Mouse (Mus musculus): ENCODE measurements at regions not wholly inside any gene's neighbourhood (a gene's known extent, or its start where the extent isn't known, plus 50 kb on each side); places are given as distances from the start of the nearest gene placed in this dataset.

DNA sequence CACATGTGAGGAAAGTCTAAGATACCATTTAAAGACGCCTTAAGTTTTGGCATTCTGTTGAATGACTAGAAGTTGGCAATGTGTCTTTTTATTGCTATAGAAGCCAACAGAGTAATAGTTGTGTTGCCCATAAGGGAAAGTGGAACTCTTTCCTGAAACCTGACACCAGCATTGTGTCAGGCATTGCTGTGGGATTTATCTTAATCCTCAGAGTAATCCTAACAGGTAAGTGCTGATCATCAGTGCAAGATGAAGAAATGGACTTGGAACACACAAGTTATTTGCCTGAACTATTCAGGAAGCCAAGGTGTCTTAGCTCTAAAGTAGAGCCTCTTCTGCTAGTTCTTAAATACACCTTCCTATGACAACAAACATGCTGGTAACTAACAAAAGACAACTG, 198.3 kb upstream of the Rbms1 start:
- Histone ChIP-seq H3K9me3 (no peaks in the 10 kb centered on the region), H3K27me3 (replicated peaks) (no peaks in the 10 kb centered on the region), H3K4me3 (replicated peaks) (no peak overlapping the region), H3K27ac (no peak overlapping the region), H3K4me1 (replicated peaks) (no peaks in the 10 kb centered on the region), H3K4me2 (replicated peaks) (no peak overlapping the region), H3K9ac (no peak overlapping the region), H3K36me3 (no peaks in the 10 kb centered on the region)
- ATAC-seq, result no peak
- WGBS, result 86% methylated on average over 1 of the region's 1 CpGs

DNA sequence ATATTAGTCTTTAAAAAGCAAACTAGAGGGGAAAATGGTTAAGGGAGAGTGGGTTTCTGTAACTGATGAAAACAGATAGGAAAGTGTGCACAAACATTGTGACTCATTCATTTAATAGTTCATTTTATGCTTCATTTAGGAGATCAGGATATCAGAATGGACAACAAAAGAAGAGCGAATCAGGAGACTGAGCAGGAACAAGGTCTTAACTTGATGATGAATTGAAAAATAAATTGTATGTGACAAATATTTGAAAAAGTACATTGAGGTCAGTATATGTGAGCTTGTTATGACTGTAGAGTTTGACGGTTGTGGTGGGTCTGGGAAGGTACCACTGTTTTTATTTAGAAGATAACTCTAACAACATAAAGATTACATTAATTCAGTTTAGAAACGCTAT, 196.8 kb upstream of the Rbms1 start:
- Histone ChIP-seq H3K4me2 (replicated peaks) (no peak overlapping the region), H3K4me1 (replicated peaks) (no peaks in the 10 kb centered on the region), H3K9ac (no peak overlapping the region), H3K27me3 (replicated peaks) (no peaks in the 10 kb centered on the region), H3K27ac (no peak overlapping the region), H3K36me3 (no peaks in the 10 kb centered on the region), H3K9me3 (no peaks in the 10 kb centered on the region), H3K4me3 (replicated peaks) (no peak overlapping the region)
- WGBS, result 72% methylated on average over 3 of the region's 3 CpGs
- no peak for ATAC-seq

DNA sequence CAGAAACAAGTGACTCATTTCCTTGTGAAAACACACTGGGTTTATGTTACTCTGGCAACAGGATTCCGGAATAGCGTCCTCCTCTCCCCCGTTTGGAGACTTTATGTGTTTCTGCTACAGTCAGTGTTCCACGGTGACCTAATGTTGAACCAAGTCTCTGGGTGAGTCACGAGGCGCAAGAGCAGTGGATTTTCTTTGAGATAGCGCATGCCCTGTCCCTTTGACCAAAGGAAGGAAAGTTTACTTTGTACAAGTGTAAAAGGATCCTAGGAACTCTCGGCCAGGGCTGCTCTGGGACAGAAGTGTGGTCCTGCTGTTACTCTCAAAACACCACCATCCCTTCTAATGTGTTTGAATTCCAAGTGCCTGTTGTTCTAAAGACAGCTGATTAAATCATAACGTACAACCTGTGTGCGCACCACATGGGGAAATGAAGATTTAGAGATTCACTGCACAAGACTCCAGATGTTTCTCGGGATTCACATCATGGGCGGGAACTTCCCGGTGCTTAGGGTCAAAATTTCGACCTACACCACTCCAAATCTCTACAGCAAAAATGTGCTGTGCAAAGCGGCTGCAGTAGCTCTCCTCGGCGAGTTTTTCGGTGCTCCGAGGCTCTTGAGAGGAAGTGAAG, 176.1 kb upstream of the Rbms1 start:
- Histone ChIP-seq H3K4me3 (replicated peaks) (no peak overlapping the region), H3K9me3 (no peaks in the 10 kb centered on the region), H3K36me3 (no peaks in the 10 kb centered on the region), H3K9ac (no peak overlapping the region), H3K27me3 (replicated peaks) (no peaks in the 10 kb centered on the region), H3K27ac (peak overlapping the region; percentile 72), H3K4me1 (replicated peaks) (peaks cover 14% of the 10 kb centered on the region; the same call in 1 of the 2 replicates), H3K4me2 (replicated peaks) (peak overlapping the region; percentile 48)
- 19% methylated on average over 19 of the region's 19 CpGs for WGBS
- ATAC-seq, result peak; percentile 81

DNA sequence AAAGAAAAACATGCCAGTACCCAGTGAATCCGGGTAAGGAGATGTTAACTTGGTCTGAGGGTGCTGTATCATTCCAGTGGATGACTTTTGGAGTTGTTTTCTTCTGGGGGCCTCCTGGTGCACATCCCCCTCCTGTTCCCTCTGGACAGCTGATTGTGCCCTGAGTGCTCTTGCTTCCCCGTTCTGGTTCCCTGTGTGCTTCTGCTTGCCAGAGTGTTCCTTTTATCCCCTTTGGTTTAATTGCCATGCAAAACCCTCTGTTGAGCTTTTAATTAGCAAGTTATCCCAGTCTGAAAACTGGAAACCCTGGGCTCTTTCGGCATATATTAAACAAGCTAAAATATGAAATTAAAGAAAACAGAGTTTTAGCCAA, 175.6 kb upstream of the Rbms1 start:
- Histone ChIP-seq H3K9ac (no peak overlapping the region), H3K4me1 (replicated peaks) (peaks cover 14% of the 10 kb centered on the region; the same call in 1 of the 2 replicates), H3K27me3 (replicated peaks) (no peaks in the 10 kb centered on the region), H3K36me3 (no peaks in the 10 kb centered on the region), H3K27ac (peak overlapping the region; percentile 72), H3K4me2 (replicated peaks) (peak overlapping the region; percentile 48; the same call in 1 of the 2 replicates), H3K4me3 (replicated peaks) (no peak overlapping the region), H3K9me3 (no peaks in the 10 kb centered on the region)
- no peak for ATAC-seq
- 34% methylated on average over 3 of the region's 3 CpGs for WGBS

DNA sequence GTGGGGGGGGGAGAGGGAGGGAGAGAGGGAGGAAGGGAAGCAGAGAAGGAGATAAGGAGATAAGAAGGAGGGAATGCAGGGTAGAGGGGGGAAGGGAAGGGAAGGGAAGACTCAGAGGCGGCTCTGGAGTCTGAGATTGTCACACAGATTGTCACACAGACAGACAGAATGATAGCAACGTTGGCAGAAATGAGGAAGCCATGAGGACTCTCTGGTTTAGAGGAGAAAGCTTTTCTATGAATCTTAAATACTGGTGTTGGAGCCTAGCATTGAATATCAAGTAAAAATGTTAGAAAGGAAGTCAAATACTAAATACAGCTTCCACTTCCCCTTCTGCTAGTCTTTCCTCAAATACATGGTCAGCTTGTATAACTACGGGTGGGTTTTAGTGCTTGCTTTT, 174.4 kb upstream of the Rbms1 start:
- H3K27ac ChIP-seq, result no peak overlapping the region
- H3K9me3 ChIP-seq, result no peaks in the 10 kb centered on the region
- 48% methylated on average over 3 of the region's 3 CpGs for WGBS
- H3K27me3 ChIP-seq (replicated peaks), result no peaks in the 10 kb centered on the region
- H3K36me3 ChIP-seq, result no peaks in the 10 kb centered on the region
- H3K4me2 ChIP-seq (replicated peaks), result no peak overlapping the region
- H3K4me1 ChIP-seq (replicated peaks), result peaks cover 14% of the 10 kb centered on the region; the same call in 1 of the 2 replicates
- no peak overlapping the region for H3K9ac ChIP-seq
- H3K4me3 ChIP-seq (replicated peaks), result no peak overlapping the region
- no peak for ATAC-seq

DNA sequence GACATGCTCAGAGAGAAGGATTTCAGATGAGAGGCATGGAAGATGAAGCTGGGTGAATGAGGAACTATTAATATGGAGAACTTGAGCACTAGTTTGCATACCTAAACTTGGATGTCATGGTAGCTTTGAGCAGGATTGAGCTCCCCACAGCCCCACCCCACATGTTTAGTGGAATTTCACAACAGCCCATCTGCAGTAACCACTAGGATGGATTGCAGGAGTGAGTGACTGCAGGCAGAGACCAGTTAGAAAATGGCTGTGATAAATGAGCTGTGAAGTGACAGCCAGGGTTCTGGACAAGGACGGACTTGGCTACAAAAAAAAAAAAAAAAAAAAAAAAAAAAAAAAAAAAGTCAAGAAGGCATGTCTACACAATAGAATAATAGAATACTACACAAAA, 173.9 kb upstream of the Rbms1 start:
- WGBS, result 35% methylated on average over 1 of the region's 1 CpGs
- H3K36me3 ChIP-seq, result no peaks in the 10 kb centered on the region
- ATAC-seq, result no peak

DNA sequence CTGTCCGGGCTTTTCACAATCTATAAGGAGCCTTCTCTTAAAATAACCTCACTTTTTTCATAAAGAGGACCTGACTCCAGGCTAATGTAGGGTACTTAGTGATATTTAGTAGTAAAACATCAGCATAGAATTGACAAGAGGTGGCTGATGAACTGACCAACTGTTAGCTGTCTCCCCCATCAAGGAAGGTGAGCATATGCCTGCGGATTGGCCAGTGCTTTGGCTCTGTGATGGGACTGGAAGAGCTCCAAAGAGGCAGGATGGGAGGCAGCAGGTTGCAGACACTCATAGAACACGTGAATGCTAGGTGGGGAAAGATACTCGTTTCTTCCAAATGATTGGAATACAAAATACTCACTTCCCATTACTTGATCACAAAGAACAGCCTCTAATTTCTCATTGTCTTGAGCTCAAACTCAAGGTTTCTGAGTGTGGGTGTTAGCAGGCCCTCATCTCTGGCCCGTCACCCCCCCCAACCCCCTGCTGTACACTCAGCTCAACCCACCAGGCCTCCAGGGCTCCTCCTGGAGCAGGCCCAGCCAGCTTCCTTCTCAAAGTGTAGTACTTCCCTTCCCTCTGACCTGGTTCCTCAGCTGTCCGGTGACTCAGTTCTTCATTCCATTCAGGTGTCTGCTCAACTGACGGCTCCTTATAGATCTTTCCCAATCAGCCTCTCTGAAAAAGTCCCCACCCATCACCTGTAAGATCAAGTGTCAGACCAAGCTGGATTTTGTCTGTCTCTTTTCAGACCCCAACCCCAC, 160.2 kb upstream of the Rbms1 start:
- H3K36me3 ChIP-seq, result no peaks in the 10 kb centered on the region
- no peaks in the 10 kb centered on the region for H3K4me1 ChIP-seq (replicated peaks)
- no peaks in the 10 kb centered on the region for H3K27me3 ChIP-seq (replicated peaks)
- 81% methylated on average over 7 of the region's 7 CpGs for WGBS
- H3K9ac ChIP-seq, result no peak overlapping the region
- ATAC-seq, result no peak
- no peak overlapping the region for H3K4me2 ChIP-seq (replicated peaks)
- H3K4me3 ChIP-seq (replicated peaks), result no peak overlapping the region
- H3K27ac ChIP-seq, result no peak overlapping the region
- H3K9me3 ChIP-seq, result no peaks in the 10 kb centered on the region

More for the DNA sequence above, 173.9 kb upstream of the Rbms1 start:
- H3K4me3 ChIP-seq (replicated peaks), result no peak overlapping the region
- H3K4me1 ChIP-seq (replicated peaks), result peaks cover 14% of the 10 kb centered on the region; the same call in 1 of the 2 replicates
- H3K9ac ChIP-seq, result no peak overlapping the region
- H3K27ac ChIP-seq, result no peak overlapping the region
- no peak overlapping the region for H3K4me2 ChIP-seq (replicated peaks)
- no peaks in the 10 kb centered on the region for H3K9me3 ChIP-seq
- H3K27me3 ChIP-seq (replicated peaks), result no peaks in the 10 kb centered on the region

DNA sequence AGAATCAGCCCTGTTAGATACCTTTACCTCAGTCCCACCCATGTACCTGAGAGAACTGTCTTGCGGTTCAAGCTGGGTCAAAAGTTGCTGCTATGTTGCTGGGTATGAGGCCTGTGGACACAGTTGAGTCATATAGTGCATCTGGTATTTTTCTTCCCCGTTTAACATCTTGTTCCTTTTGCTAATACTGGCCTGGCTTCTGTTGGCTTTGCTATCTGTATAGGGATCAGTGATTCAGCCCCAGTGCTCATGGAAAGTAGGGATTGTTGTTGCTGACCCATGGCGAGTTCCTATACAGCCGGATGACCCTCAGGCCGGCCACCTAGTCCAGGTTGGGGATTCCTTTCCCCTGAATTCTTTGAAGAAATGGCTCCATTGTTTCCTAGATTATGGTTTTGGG, 158.3 kb upstream of the Rbms1 start:
- Histone ChIP-seq H3K27ac (no peak overlapping the region), H3K9ac (no peak overlapping the region), H3K9me3 (no peaks in the 10 kb centered on the region), H3K27me3 (replicated peaks) (no peaks in the 10 kb centered on the region), H3K4me2 (replicated peaks) (no peak overlapping the region), H3K36me3 (no peaks in the 10 kb centered on the region), H3K4me1 (replicated peaks) (no peaks in the 10 kb centered on the region), H3K4me3 (replicated peaks) (no peak overlapping the region)
- ATAC-seq, result no peak
- 80% methylated on average over 5 of the region's 5 CpGs for WGBS

DNA sequence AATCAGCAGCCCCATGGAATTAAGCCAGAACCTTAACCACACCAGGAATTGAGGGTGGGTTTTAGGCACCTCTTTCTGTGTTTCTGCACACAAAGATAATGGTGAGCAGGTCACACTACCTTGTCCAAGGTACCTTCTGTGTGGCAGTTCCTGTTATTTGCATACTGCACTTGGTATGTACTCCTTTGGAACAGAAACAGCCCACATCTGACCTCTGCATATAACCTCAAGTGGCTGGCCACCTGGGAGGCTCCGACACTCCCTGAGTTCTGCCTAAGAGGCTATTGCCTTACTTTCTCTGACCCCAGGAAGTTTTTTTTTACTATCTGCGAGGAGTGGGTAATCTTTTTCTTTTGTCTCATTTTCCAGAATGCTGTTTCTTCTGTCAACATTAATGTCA, 151.6 kb upstream of the Rbms1 start:
- 43% methylated on average over 2 of the region's 2 CpGs for WGBS
- no peak for ATAC-seq
- H3K27ac ChIP-seq, result no peak overlapping the region

DNA sequence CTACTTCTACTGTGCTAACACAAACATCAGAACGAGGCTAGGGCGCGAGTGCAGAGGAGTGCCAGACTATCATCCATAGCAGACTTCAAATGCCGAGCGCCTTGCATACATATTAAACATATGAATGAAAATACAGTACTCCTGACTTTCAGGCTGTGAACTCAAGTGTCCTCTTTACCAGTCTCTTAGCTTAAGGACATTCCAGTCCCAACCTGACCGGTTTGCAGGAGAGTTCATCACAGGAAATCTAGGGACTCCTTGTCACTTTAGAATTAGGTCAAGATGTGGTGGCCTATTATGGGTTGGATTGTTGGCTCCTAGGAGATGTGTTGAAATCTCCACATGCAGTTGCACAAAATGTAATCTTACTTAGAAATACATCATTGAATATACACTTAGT, 150.9 kb upstream of the Rbms1 start:
- 79% methylated on average over 6 of the region's 6 CpGs for WGBS
- ATAC-seq, result no peak
- Histone ChIP-seq H3K4me1 (replicated peaks) (no peaks in the 10 kb centered on the region), H3K27ac (no peak overlapping the region), H3K9ac (no peak overlapping the region), H3K9me3 (no peaks in the 10 kb centered on the region), H3K27me3 (replicated peaks) (no peaks in the 10 kb centered on the region), H3K4me2 (replicated peaks) (no peak overlapping the region), H3K36me3 (no peaks in the 10 kb centered on the region), H3K4me3 (replicated peaks) (no peak overlapping the region)

More for the DNA sequence above, 151.6 kb upstream of the Rbms1 start:
- Histone ChIP-seq H3K36me3 (no peaks in the 10 kb centered on the region), H3K9me3 (no peaks in the 10 kb centered on the region), H3K4me2 (replicated peaks) (no peak overlapping the region), H3K4me3 (replicated peaks) (no peak overlapping the region), H3K27me3 (replicated peaks) (no peaks in the 10 kb centered on the region), H3K9ac (no peak overlapping the region), H3K4me1 (replicated peaks) (no peaks in the 10 kb centered on the region)

DNA sequence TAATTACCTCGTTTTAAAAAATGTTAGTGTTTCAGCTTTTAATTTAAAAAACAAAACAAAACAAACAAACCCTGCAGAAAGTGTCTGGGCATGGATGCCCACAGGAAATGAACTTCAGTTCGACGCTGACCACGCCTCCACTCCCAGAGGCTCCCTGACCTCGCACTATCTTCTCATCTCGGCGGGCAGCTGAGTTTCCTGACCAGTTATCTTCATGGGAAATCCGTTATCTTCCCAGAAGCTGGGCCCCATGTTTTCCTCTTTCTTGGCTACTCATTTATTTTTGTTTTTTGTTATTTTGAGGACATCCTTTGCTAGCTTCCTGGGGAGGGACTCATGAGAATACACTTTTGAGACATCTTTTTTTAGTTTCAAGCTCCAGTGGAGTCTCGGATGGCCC, 147.6 kb upstream of the Rbms1 start:
- H3K27me3 ChIP-seq (replicated peaks), result no peaks in the 10 kb centered on the region
- 49% methylated on average over 9 of the region's 9 CpGs for WGBS
- no peak for ATAC-seq
- H3K27ac ChIP-seq, result no peak overlapping the region
- no peak overlapping the region for H3K9ac ChIP-seq
- no peaks in the 10 kb centered on the region for H3K4me1 ChIP-seq (replicated peaks)
- H3K4me2 ChIP-seq (replicated peaks), result no peak overlapping the region
- H3K4me3 ChIP-seq (replicated peaks), result no peak overlapping the region
- no peaks in the 10 kb centered on the region for H3K9me3 ChIP-seq
- no peaks in the 10 kb centered on the region for H3K36me3 ChIP-seq

DNA sequence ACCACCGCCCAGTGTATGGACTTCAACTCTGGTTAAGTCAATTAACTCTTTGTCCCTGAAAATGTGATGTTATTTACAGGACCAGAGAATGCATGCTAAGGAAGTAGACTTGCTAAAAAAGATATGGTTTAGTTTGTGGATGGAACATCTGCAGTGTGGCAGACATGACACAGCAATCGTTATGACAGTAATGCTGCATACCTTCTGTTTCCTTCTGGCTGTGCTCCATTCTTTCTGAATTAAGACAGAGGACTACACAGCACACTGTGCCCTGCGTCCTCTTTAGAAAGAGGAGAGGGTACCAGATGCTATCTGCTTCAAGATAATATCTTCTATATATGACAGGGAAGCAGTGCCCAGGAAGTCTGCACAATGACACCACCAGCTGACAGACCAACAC, 146.6 kb upstream of the Rbms1 start:
- no peaks in the 10 kb centered on the region for H3K4me1 ChIP-seq (replicated peaks)
- no peaks in the 10 kb centered on the region for H3K27me3 ChIP-seq (replicated peaks)
- H3K4me3 ChIP-seq (replicated peaks), result no peak overlapping the region
- H3K27ac ChIP-seq, result no peak overlapping the region
- no peak overlapping the region for H3K4me2 ChIP-seq (replicated peaks)
- no peak for ATAC-seq
- no peaks in the 10 kb centered on the region for H3K9me3 ChIP-seq
- no peak overlapping the region for H3K9ac ChIP-seq
- 59% methylated on average over 3 of the region's 3 CpGs for WGBS
- H3K36me3 ChIP-seq, result no peaks in the 10 kb centered on the region

DNA sequence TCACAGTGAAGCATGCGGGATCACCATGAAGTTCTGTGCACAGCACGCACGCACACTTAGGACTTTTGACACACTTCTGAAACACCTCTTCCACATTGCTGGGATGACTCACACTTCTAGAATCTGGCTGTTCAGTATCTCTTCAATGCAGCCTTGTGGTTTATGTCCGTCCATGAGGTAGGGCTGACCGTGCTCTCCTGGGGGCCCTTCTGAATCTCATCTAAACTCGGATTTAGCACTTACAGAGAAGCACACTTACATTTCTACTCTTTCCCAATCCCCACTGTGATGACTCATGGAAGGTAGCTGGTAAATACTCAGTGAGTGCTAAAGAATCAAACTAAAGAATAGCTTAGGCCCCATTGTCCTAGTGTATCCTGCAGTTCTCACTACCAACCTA, 142.2 kb upstream of the Rbms1 start:
- ATAC-seq, result no peak
- Histone ChIP-seq H3K4me3 (replicated peaks) (no peak overlapping the region), H3K36me3 (no peaks in the 10 kb centered on the region), H3K4me1 (replicated peaks) (no peaks in the 10 kb centered on the region), H3K4me2 (replicated peaks) (no peak overlapping the region), H3K27ac (no peak overlapping the region), H3K9ac (no peak overlapping the region), H3K9me3 (no peaks in the 10 kb centered on the region), H3K27me3 (replicated peaks) (no peaks in the 10 kb centered on the region)
- 87% methylated on average over 6 of the region's 6 CpGs for WGBS
